Mouse (Mus musculus) gastrocnemius, postnatal 36 days (tissue): Measurements from ENCODE around the gene A930033H14Rik. TPM values are rescaled to one million over a fixed set of nuclear protein-coding genes. Genes with fewer than 3 reads are reported as not detected.
A peak's percentile ranks its signal among the peaks of the same experiment; 100 is the strongest.

Source experiments
- DNase-seq, 2 experiments: peaks; one replicate each; pipeline ENCODE4 v3.0.0; 2022
- intact Hi-C: fragments of 180-260 bp; cut with DNase I; formaldehyde crosslinking; loops from one replicate; pipeline ENCODE4 v1.15.1; 2025
- total RNA-seq, 2 experiments: library from RNA; stranded (reverse); gene quantifications; 2 replicates each; pipeline ENCODE4 v1.2.3; 2021

The A930033H14Rik gene
- total RNA-seq, 2 experiments from 2014 or later: 3.4 to 4.5 TPM

DNA sequence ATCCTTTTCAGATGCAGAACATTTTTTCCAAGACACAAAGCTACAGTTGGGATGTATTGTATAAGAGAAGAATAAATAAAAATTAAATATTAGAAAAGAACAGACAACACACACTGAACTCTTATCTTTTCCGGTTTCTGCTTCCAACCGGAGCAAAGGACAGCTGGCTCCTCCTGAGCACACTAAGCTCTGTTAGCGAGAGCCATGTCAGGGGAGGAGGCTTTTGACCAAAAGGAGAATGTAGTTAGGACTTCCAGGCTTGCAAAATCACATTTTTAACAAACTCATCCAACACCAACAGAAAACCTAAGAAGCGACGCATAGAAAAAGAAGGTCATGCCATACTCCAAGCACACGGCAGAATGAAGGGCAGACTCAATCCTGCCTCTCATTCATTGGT lies 6.8 kb downstream of the A930033H14Rik start:
- no peak for DNase-seq
- intact Hi-C loops: no loop called here

DNA sequence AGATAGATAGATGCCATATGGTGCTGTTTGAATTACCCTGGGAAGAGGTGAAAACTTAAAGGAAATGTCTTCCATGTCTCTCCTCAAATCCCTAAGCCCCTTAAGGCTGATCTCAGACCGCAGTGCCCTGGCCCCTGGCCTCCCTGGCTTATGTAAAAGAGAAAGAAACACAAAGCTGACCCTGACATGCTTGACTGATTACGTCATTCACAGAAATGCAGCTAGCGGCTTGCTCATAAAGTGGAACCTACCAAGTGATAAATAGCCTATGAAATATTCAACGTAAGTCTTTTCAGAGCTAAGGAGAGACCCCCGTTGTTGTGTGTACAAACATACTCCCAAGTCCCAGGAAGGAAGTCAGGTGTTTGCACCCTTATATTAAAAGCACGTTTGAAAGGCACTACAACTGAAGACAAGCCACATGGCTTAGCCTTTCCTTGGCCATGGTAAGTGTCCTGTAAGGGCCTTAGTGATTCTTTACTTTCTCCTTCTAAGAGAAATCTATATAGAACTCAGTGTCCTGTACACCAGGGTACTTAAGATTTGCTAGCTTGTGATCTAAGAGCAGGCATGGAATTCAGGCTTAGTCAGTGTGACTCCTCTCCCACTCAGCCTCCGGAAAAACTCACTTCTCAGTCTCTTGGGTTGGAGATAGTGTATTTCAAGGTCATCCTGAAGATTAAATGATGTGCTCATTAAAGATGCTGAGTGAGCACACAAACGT lies 8.1 kb downstream of the A930033H14Rik start:
- no peak for DNase-seq
- intact Hi-C loops: no loop called here

DNA sequence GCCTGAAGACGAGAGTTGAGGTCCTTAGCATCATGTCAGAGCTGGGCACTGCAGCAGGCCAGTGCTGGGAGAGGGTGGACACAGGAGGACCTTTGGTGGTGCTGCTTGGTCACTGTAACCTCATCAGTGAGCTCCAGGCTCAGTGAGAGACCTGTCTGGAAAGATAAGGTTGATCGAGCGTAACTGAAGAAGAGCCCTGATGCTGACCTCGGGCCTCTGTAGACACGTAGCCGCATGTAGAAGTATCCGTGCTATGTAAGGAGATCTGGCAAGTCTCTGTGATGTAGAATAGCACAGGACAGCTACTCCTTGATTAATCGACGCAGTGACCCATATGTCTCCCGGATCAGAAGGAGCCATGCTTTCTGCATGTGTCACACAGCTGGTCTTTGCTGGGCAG lies 19.2 kb downstream of the A930033H14Rik start:
- DNase-seq: no peak
- intact Hi-C loops: no loop called here

DNA sequence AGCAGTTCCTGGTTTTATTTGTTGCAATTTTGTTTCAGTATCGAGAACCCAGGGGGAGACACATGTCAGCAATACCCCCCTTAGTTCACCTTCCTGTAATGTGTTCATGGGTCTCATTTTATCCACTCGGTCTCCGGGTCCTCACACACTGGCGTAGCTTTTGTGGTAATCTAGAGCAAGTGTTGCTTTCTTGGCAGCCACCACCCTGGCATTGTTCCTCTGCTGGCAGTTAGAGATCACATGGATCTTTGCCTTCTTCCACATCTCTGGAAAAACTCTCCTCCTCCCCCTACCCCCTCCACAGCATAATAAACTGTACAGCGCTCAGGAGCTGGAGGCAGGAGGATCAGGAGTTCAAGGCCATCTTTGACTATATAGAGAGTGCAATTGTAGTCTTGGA lies 20.6 kb downstream of the A930033H14Rik start:
- DNase-seq: no peak
- intact Hi-C loops: no loop called here

DNA sequence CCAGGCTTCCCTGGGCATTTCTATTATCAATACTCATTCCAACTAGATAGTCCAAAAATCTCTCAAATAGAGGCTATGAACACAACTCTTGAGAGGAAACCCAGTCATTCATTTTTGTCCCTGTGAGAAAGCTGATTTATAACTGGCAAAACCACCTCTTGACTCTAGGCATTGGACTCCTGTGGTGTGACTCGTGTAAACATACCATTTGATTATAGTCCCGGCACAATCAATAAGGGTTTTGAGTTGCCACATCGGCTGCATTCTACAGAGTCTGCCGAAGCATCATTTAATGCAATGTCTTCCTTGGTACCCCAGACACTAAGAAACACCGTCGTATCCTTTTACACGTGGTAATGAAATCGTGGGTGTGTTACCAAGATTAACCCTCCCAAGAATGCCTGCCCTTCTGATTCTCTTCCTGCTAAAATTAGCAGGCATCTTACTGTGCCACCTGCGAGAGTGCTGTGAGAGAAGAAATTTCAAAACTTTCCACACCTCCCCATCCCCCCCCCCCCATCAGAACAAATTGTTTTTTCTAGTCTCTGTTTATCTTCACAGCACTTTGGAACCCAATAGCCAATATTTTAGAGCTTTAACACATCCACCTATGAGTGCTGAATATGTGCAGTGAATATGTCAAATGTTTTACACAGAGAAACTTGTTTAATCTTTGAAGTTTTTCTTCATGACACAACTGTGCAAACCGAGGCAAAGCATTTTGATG lies 22.3 kb downstream of the A930033H14Rik start:
- intact Hi-C loops: loop anchor here (1.0 kb wide), 1 partner anchor 123 kb away; no protein-coding TSS in a partner anchor
- no peak for DNase-seq

DNA sequence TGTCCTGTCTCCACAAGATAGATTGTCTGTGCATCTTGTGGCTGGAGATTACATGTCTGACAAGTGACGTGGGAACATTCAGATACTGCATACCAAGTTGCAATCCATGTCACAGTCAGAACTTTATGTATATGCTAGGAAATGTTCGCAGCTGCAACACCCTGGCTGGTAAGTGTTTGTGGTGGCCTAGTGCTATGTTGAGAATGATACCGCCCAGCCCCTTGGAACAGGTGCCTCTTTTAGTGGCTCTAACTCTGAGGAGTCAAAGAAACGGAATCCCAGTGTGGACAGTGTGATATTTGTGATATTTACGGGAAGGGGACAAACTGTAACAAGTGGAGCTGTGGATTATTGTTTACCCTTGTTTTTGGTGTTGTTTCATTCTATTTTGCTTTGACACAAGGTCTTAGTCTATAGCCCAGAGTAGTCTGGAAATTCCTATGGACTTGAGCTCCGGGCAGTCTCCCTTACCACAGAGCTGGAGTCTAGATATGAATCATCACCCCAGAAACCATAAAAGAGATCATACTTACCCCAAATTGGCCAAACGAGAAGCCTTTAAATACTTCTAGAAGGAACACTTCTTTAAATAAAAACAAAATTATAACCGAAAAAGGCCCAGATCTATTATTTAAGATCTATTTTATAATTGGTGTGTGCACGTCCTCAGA lies 25.0 kb downstream of the A930033H14Rik start:
- intact Hi-C loops: loop anchor here (1.0 kb wide), 1 partner anchor 120 kb away; no protein-coding TSS in a partner anchor
- no peak for DNase-seq

DNA sequence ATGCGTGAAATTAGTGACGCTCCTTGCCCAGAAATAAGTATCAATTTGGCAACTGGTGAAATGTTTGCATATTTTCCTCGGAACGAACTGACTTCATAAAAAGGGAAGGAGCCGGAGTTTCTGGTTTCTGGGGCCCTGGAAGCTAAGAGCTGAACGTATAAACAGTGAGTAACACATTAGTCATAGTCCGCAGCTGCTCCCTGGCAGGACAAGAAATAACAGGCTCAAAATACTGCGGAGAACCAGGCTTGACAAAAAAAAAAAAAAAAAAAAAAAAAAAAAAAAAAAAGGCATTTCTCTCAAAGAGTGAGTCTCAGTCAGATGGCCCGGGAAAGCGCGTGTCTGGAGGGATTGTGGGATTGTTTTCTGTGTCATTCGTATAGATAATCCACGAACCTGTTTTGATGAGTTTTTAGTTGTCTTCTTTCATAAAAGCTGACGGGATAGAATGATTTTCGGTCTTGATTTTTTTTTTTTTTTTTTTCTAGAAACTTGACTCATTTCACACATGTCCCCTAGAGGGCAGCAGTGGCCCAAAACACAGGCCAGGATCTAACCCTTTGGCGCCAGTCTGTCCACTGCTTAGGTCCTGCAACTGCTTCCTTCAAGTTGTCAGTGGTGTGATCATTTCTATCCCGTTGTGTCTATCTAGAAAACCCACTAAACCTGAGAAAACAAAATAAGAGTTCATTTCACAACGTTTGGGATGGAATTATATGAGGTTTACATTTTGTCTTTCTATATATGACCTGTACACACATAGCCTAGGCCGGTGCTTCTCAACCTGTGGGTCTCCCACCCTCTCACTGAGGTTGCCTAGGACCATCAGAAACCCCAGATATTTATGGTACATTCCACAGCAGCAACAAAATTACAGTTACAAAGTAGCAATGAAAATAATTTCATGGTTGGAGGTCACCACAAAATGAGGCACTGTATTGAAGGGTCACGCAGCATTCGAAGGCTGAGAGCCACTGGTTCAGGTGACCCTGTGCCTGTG lies 26.7 kb downstream of the A930033H14Rik start:
- peak; percentile 43 to 63 for DNase-seq
- intact Hi-C loops: no loop called here

DNA sequence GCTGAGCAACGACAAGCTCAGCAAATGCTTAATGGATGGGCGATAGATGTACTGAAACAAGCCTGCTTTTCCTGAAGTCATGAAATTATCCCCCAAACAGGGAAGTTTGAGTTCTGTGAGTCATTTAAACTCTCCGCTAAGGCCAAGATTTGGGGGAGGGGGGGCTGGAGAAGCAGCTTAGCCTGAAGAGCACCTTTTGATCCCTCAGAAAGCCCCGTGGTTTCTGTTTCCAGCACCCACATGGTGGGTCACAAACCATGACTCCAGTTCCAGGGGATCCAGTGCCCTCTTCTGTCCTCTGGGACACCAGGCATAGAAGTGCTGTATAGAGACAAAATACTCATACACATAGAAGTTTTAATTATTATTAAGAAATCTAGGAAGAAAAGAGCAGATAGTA lies 27.5 kb downstream of the A930033H14Rik start:
- DNase-seq: peak in 1 of 2 experiments; percentile 18
- intact Hi-C loops: no loop called here

DNA sequence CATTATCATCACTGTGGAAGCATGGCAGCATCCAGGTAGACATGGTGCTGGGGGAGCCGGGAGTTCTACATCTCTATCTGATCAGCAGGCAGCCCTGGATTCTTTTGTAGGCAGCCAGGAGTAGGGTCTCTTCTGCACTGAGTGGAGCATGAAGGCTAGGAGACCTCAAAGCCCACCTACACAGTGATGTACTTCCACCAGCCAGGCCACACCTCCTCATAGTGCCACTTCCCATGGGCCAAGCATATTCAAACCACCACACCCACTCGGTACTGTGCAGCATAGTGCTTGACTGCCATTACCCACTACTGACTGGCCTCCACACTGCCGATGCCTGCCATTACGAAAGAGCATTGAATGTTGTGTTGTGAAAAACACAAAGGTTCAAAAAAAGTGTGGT lies 28.0 kb downstream of the A930033H14Rik start:
- intact Hi-C loops: no loop called here
- DNase-seq: no peak

DNA sequence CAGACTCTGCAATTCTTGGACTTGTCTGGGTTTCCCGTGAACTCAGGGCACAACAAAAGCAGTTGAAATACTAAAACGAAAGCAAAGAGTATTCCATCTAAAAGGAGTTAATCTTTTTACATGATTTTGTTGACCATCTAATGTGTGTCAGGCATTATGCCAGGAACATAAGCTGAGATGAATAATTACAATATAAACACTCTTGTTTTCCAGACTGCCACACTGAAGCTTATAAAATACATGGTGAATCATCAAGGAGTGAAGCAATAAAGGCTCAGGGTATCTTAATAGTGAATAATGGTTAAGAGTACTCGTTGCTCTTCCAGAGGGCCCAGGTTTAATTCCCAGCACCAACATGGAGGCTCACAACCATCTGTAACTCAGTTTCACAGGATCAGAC lies 31.9 kb downstream of the A930033H14Rik start:
- intact Hi-C loops: no loop called here
- DNase-seq: no peak

DNA sequence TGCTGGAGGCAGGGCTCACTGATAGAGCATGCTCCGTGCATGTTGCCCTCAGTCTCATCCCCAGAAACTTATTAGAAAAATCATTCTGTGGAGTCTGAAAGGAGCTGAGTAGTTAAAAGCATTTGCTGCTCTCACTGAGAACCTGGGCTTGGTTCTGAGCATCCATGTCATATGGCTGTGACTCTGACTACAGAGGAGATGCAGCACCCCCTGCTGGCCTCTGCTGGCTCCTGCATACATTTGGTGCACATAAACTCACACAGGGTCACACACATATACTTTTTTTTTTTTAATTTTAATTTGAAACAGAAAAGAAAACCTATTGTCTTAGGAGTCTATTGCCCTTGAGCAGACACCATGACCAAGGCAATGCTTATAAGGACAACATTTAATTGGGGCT lies 33.6 kb downstream of the A930033H14Rik start:
- no peak for DNase-seq

DNA sequence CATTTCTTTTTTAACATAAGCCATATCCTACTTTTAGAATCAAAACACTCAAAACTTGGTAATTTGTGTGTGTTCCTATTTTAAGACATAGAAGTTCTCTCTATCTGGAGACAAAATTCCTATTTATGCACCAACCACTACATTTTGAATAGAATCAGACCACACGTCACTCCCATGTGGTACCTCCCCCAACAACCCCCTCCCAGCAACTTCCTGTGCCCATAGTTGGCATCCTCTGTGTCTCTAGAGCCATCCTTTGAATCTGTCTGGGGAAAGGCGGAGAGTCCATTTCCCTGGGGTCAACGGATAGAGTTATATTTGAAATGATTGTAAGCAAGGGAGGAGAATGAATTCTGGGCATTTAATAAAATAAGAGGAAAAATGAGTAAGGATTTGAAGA lies 36.8 kb downstream of the A930033H14Rik start:
- intact Hi-C loops: no loop called here
- DNase-seq: no peak

More for the DNA sequence above, 33.6 kb downstream of the A930033H14Rik start:
- intact Hi-C loops: no loop called here

DNA sequence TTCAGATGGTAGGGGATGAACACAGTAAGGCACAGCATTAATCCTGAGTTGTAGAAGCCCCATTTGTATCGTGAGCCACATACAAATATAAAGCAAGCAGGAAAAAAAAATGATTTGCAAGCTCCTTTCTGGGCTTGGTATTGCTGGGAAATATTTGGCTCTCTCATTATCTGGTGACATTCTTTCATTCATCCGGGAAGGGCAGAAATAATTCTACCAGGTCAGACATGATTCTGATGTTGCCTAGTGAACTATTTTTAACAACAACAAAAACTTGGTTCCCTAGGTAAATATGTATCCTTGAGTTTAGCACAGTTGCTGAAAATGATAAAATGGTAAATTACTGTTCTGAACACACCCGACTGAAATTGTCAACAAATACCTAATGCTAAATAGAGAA lies 40.5 kb downstream of the A930033H14Rik start:
- no peak for DNase-seq
- intact Hi-C loops: no loop called here

DNA sequence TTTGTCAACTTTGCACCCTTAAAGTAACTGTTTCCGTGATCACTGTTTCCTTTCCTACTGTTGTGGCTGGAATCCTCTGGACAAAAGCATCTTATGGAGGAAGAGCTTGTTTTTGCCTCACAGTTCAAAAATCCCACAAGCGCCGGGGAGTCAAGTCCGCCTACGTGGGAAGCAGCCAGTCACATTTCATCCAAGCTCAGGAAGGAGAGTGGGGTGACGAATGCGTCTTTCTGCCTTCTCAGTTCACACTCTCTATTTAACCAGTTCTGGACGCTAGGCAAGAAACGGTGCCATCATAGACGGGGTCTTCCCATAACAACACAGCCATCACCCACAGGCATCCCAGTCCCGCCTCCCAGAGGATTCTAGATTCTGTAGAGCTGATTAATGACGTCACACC lies 46.4 kb downstream of the A930033H14Rik start:
- intact Hi-C loops: no loop called here
- DNase-seq: no peak

DNA sequence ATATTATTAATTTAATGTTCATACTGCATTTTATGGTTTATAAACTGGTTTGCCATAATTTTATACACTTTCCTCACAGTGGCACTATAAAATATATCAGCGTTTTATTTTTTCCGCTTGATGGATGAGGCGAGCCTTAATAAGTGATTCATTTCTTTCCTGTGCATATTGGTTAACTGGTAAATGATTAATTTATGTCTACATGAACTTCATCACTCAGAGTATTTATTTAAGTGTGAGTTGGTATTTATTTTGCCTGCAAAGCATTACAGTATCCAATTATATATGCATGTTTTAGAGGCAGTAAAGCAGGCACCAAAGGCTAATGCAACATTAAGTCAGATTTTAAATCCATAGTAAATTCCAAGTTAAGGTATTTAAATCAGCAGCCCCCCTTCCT lies 47.1 kb downstream of the A930033H14Rik start:
- intact Hi-C loops: no loop called here
- DNase-seq: no peak

DNA sequence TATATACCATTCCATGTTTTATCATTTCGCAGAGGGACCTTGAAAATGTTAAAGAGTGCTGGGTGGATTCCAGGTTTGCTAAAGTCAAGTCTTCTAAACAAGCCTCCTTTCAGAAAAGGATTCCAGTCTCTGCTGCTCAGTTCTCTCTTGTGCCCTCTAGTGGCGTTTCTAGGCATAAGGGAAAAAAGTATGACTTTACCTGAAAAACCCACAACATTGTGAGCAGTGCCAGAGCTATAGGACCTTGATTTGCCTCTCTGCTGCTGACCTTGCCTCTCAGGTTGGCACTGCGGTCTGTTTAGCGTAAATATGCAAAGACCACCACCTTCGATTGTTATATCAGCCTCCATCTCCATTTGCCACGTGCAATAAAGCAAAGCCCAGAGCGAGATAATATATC lies 47.8 kb downstream of the A930033H14Rik start:
- no peak for DNase-seq
- intact Hi-C loops: no loop called here

DNA sequence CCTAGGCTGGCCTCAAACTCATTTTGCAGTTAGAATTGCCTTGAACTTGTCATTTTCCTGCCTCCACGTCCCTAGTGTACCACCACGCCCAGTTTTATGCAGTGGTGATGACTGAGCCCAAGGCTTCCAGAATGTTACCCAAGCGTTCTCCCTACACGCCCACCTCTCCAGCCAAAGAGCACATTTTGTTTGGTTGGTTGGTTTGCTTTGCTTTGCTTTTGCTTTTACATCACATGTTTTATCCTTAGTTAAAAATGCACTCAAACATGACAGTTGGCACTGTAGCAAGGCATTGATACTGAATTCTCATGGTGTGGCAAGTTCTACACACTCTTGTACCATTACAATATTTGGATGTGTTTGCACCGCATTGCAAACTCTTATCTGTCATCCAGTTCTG lies 49.7 kb downstream of the A930033H14Rik start:
- intact Hi-C loops: no loop called here
- DNase-seq: no peak

DNA sequence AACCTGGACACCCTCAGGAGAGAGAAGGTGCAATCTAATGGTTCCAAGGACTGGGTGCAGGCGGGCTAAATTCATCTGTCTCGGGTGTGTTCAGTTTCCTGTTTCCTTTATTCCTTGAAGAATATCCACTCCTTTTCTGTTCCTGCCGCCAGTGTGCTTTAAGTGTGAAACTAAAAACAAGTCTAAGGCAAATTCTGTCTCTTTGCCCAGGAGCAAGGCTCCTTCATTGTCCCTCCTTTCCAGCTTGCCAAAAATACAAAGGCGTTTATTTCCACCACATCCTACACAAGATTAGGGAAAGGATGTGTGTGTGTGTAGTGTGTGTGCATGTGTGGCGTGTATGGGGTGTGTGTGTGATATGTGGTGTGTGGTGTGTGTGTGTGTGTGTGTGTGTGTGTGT lies 50.3 kb downstream of the A930033H14Rik start:
- intact Hi-C loops: no loop called here
- DNase-seq: no peak

DNA sequence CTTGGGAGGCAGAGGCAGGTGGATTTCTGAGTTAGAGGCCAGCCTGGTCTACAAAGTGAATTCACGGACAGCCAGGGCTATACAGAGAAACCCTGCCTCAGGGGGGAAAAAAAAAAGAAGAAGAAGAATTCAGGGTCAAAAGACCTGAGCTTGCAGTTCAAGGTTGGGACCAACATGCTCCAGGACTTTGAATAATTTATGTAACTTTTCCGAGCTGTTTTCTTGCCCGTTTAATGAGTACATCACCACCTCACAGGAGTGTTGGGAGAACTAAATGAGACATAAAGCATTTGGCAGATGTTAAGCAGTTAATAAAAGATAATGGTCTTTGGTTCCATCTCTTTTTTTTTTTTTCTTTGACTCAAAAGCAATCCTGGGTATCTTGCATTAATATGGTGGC lies 51.4 kb downstream of the A930033H14Rik start:
- intact Hi-C loops: no loop called here
- DNase-seq: no peak

DNA sequence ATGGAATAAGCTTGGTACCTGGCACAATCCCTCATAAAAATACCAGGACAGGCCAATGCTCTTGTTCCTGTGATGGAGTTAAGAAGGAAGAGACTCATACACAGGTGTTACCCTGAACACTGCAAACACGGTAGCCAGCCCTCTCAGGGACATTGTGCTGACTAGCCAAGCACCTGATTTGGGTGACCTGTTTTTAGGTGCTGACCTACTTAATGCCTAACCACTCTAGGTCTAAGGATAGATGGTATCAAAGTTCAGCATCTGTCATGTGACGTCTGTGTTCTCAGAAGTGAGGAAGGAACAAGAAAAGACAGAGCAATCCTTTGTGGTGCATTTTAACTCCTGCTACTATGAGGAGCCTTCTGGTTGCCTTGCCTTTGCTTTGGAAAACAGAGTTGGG lies 52.0 kb downstream of the A930033H14Rik start:
- DNase-seq: no peak
- intact Hi-C loops: no loop called here
